Mouse (Mus musculus): ENCODE results near the gene Enox2. TPM values are rescaled to one million over a fixed set of nuclear protein-coding genes. Genes with fewer than 3 reads are reported as not detected.
A peak's percentile ranks its signal among the peaks of the same experiment; 100 is the strongest.

Enox2 gene
- polyA plus RNA-seq, 1 experiment from 2014 or later = 2.6 TPM

DNA sequence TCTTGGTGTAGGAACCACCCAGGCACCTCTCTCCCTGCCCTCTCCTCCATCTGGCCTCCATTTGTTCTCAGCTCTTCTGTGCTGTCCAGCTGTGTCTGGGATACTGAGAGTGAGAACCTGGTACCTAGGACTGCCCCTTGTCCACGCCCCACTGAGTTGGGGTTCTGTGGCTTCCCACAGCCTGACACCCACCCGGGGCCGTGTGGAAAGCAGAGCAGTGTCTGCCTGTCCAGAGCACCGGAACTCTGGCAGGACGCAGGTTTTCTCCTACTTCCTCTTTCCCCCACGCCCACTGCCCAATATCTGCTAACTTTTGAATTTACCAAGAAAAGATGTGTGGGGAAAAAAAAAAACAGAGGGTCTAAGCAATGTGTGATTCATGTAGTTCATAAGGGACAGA is 213.0 kb downstream of the Enox2 start:
- Histone ChIP-seq H3K4me2 (ENCODE audit: low read depth, low read length) (no peak overlapping the region), H3K27me3 (ENCODE audit: control insufficient read depth, insufficient read depth, low read depth, low read length) (no peaks in the 10 kb centered on the region), H3K27ac (ENCODE audit: low read length) (no peak overlapping the region), H3K9ac (ENCODE audit: low read depth, low read length) (no peak overlapping the region), H3K4me1 (ENCODE audit: control insufficient read depth, low read depth, low read length) (no peaks in the 10 kb centered on the region), H3K4me3 (ENCODE audit: low read depth, low read length) (no peak overlapping the region), H3K36me3 (ENCODE audit: control insufficient read depth, insufficient read depth) (no peaks in the 10 kb centered on the region), H3K9me3 (replicated peaks; ENCODE audit: control insufficient read depth, low read length) (no peaks in the 10 kb centered on the region)
- WGBS (ENCODE audit: insufficient replicate concordance) = 39% methylated on average over 6 of the region's 6 CpGs
- no peak for ATAC-seq (ENCODE audit: low read depth)

- H3K9me3 ChIP-seq (replicated peaks; ENCODE audit: control insufficient read depth, low read length) = no peaks in the 10 kb centered on the region
- WGBS (ENCODE audit: insufficient replicate concordance) = 53% methylated on average over 3 of the region's 3 CpGs
- no peak overlapping the region for H3K27ac ChIP-seq (ENCODE audit: low read length)
- H3K9ac ChIP-seq (ENCODE audit: low read depth, low read length) = no peak overlapping the region
- no peak overlapping the region for H3K4me3 ChIP-seq (ENCODE audit: low read depth, low read length)
- no peak for ATAC-seq (ENCODE audit: low read depth)
- H3K4me2 ChIP-seq (ENCODE audit: low read depth, low read length) = no peak overlapping the region
- H3K4me1 ChIP-seq (ENCODE audit: control insufficient read depth, low read depth, low read length) = no peaks in the 10 kb centered on the region
- no peaks in the 10 kb centered on the region for H3K27me3 ChIP-seq (ENCODE audit: control insufficient read depth, insufficient read depth, low read depth, low read length)
- H3K36me3 ChIP-seq (ENCODE audit: control insufficient read depth, insufficient read depth) = no peaks in the 10 kb centered on the region
Observed at GRCm38 (mm10) chrX:49073563-49073962, 214.5 kb downstream of the Enox2 start.

DNA sequence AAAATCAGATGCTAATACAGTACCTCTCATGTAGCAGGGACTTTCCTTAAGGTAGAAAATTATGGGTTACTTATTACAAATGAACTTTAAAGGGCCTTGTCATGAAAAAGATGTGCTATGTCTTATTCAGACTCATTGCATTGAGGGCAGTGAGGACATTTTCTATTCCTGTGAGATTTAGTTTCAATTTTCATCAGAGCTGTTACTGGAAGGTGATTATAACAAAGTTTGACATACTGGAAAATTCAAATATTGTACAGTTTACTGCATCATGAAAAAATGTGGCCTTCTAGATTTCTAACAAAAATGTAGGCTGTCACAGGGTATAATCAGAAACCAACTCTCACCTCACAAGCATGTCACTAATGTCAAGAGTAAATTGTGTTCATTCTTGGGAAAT is 242.9 kb downstream of the Enox2 start:
- Histone ChIP-seq H3K4me3 (ENCODE audit: low read depth, low read length) (no peak overlapping the region), H3K9me3 (replicated peaks; ENCODE audit: control insufficient read depth, low read length) (no peaks in the 10 kb centered on the region), H3K36me3 (ENCODE audit: control insufficient read depth, insufficient read depth) (no peaks in the 10 kb centered on the region), H3K4me2 (ENCODE audit: low read depth, low read length) (no peak overlapping the region), H3K27ac (ENCODE audit: low read length) (no peak overlapping the region), H3K4me1 (ENCODE audit: control insufficient read depth, low read depth, low read length) (no peaks in the 10 kb centered on the region), H3K9ac (ENCODE audit: low read depth, low read length) (no peak overlapping the region), H3K27me3 (ENCODE audit: control insufficient read depth, insufficient read depth, low read depth, low read length) (no peaks in the 10 kb centered on the region)
- ATAC-seq (ENCODE audit: low read depth) = no peak

- H3K4me1 ChIP-seq (ENCODE audit: control insufficient read depth, low read depth, low read length) = no peaks in the 10 kb centered on the region
- no peak overlapping the region for H3K4me3 ChIP-seq (ENCODE audit: low read depth, low read length)
- H3K27me3 ChIP-seq (ENCODE audit: control insufficient read depth, insufficient read depth, low read depth, low read length) = no peaks in the 10 kb centered on the region
- 57% methylated on average over 5 of the region's 5 CpGs for WGBS (ENCODE audit: insufficient replicate concordance)
- no peak overlapping the region for H3K9ac ChIP-seq (ENCODE audit: low read depth, low read length)
- no peak overlapping the region for H3K4me2 ChIP-seq (ENCODE audit: low read depth, low read length)
- no peaks in the 10 kb centered on the region for H3K9me3 ChIP-seq (replicated peaks; ENCODE audit: control insufficient read depth, low read length)
- H3K36me3 ChIP-seq (ENCODE audit: control insufficient read depth, insufficient read depth) = no peaks in the 10 kb centered on the region
- no peak overlapping the region for H3K27ac ChIP-seq (ENCODE audit: low read length)
- no peak for ATAC-seq (ENCODE audit: low read depth)
Observed at GRCm38 (mm10) chrX:49009746-49010145, 278.3 kb downstream of the Enox2 start.

GRCm38 (mm10) chrX:49005655-49006054 is 282.4 kb downstream of the Enox2 start:
- Histone ChIP-seq H3K27ac (ENCODE audit: low read length) (no peak overlapping the region), H3K4me2 (ENCODE audit: low read depth, low read length) (no peak overlapping the region), H3K36me3 (ENCODE audit: control insufficient read depth, insufficient read depth) (no peaks in the 10 kb centered on the region), H3K9ac (ENCODE audit: low read depth, low read length) (no peak overlapping the region), H3K4me3 (ENCODE audit: low read depth, low read length) (no peak overlapping the region), H3K9me3 (replicated peaks; ENCODE audit: control insufficient read depth, low read length) (no peaks in the 10 kb centered on the region), H3K27me3 (ENCODE audit: control insufficient read depth, insufficient read depth, low read depth, low read length) (no peaks in the 10 kb centered on the region), H3K4me1 (ENCODE audit: control insufficient read depth, low read depth, low read length) (no peaks in the 10 kb centered on the region)
- WGBS (ENCODE audit: insufficient replicate concordance) = 78% methylated on average over 1 of the region's 1 CpGs
- no peak for ATAC-seq (ENCODE audit: low read depth)

- no peaks in the 10 kb centered on the region for H3K27me3 ChIP-seq (ENCODE audit: control insufficient read depth, insufficient read depth, low read depth, low read length)
- H3K4me1 ChIP-seq (ENCODE audit: control insufficient read depth, low read depth, low read length) = no peaks in the 10 kb centered on the region
- WGBS (ENCODE audit: insufficient replicate concordance) = 41% methylated on average over 1 of the region's 1 CpGs
- H3K4me3 ChIP-seq (ENCODE audit: low read depth, low read length) = no peak overlapping the region
- no peaks in the 10 kb centered on the region for H3K36me3 ChIP-seq (ENCODE audit: control insufficient read depth, insufficient read depth)
- H3K9ac ChIP-seq (ENCODE audit: low read depth, low read length) = no peak overlapping the region
- H3K9me3 ChIP-seq (replicated peaks; ENCODE audit: control insufficient read depth, low read length) = no peaks in the 10 kb centered on the region
- H3K27ac ChIP-seq (ENCODE audit: low read length) = no peak overlapping the region
- no peak overlapping the region for H3K4me2 ChIP-seq (ENCODE audit: low read depth, low read length)
- no peak for ATAC-seq (ENCODE audit: low read depth)
Observed at GRCm38 (mm10) chrX:49002892-49003291, 285.2 kb downstream of the Enox2 start.

- 39% methylated on average over 5 of the region's 5 CpGs for WGBS (ENCODE audit: insufficient replicate concordance)
- Histone ChIP-seq H3K4me3 (ENCODE audit: low read depth, low read length) (no peak overlapping the region), H3K4me2 (ENCODE audit: low read depth, low read length) (0 out of 2 replicates have a peak overlapping the region, but pooled peaks have one; percentile 8), H3K4me1 (ENCODE audit: control insufficient read depth, low read depth, low read length) (no peaks in the 10 kb centered on the region; the same call in 1 of the 2 replicates), H3K36me3 (ENCODE audit: control insufficient read depth, insufficient read depth) (no peaks in the 10 kb centered on the region), H3K9ac (ENCODE audit: low read depth, low read length) (no peak overlapping the region), H3K9me3 (replicated peaks; ENCODE audit: control insufficient read depth, low read length) (no peaks in the 10 kb centered on the region), H3K27ac (ENCODE audit: low read length) (peak overlapping the region; percentile 63), H3K27me3 (ENCODE audit: control insufficient read depth, insufficient read depth, low read depth, low read length) (no peaks in the 10 kb centered on the region)
- ATAC-seq (ENCODE audit: low read depth) = peak; percentile 95
Observed at GRCm38 (mm10) chrX:48985653-48986052, 302.4 kb downstream of the Enox2 start.

GRCm38 (mm10) chrX:48984451-48984850 is 303.6 kb downstream of the Enox2 start:
- H3K4me1 ChIP-seq (ENCODE audit: control insufficient read depth, low read depth, low read length) = no peaks in the 10 kb centered on the region; the same call in 1 of the 2 replicates
- peak; percentile 71 for ATAC-seq (ENCODE audit: low read depth)
- H3K4me3 ChIP-seq (ENCODE audit: low read depth, low read length) = no peak overlapping the region
- no peak overlapping the region for H3K4me2 ChIP-seq (ENCODE audit: low read depth, low read length)
- H3K9me3 ChIP-seq (replicated peaks; ENCODE audit: control insufficient read depth, low read length) = no peaks in the 10 kb centered on the region
- 36% methylated on average over 2 of the region's 2 CpGs for WGBS (ENCODE audit: insufficient replicate concordance)
- H3K27ac ChIP-seq (ENCODE audit: low read length) = no peak overlapping the region
- H3K36me3 ChIP-seq (ENCODE audit: control insufficient read depth, insufficient read depth) = no peaks in the 10 kb centered on the region
- no peaks in the 10 kb centered on the region for H3K27me3 ChIP-seq (ENCODE audit: control insufficient read depth, insufficient read depth, low read depth, low read length)
- H3K9ac ChIP-seq (ENCODE audit: low read depth, low read length) = no peak overlapping the region

Data from liver, embryonic 16.5 days (tissue).